Mouse (Mus musculus): ENCODE measurements around the gene Tgfbr3.

Gene Tgfbr3

DNA sequence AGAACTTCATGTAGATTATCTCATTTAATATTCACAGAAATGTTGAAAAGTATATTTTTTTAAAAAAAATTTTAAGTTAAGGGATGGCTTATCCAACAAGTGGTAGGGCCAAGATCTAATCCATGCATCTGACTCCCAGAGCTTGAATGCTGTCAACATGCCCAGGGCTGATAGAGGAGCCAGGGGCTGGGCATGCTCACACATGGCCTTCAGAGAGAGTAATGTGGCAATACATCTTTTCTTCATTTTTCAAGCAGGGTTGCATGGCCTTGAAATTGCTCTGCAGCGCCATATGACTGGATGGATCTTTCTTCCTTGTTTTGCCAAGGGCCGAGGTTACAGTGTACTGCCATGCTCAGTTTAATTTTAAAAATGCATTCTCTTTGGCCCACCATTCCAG, 185.8 kb downstream of the Tgfbr3 start:
- DNase-seq, result no peak

DNA sequence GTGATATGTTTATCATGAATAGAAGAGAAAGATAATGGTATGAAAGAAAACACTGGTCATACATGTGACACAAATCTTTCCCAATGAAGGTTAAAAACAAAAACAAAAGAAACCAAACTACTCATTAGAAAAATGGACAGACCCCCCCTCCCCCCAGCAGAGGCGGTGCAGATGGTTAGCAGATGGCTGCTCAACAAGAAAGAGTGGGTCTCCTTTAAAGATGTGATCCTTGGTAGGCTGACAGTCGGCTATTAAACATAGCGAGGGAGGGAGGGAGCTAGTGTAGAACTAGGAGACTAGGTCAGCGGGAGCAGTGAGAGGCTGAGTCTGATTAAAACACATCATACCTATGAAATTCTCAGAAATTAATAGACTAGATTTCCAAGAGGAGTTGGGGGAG, 186.5 kb downstream of the Tgfbr3 start:
- DNase-seq, result no peak

DNA sequence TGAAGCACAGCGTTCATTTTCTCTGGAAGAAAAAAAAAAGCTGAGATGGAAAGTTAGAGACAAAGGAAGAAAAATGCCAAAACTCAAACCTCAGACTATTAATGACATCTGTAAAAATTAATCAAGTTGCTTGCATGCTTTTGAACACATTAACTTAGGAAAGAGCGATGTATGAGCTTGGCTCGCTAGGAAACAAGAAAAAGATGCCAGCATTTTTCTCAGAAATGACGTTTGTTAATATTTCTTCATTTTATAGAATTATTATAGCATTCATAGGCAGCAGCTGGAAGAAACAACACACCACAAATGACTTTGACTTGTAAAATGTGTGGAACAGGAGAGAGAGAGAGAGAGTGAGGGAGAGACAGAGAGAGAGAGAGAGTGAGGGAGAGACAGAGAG, 187.7 kb downstream of the Tgfbr3 start:
- DNase-seq, result no peak

DNA sequence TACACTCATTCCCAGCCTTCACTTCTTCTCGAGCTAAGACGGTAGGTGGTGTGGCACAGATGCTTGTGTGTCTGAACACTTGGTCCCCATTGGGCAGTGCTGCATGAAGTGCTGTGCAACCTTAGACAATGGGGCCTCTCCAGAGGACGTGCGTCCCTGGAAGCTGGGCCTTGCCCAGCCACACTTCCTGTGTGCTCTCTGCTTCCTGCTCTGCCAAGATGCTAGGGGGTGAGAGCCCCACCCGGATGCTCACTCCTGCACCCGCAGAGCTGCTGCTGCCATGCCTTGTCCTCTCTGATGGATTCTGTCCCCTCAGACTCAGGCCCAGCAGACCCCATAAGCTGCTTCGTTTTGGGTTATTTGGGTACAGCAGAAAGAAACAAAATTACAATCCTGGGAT, 188.3 kb downstream of the Tgfbr3 start:
- DNase-seq, result no peak

DNA sequence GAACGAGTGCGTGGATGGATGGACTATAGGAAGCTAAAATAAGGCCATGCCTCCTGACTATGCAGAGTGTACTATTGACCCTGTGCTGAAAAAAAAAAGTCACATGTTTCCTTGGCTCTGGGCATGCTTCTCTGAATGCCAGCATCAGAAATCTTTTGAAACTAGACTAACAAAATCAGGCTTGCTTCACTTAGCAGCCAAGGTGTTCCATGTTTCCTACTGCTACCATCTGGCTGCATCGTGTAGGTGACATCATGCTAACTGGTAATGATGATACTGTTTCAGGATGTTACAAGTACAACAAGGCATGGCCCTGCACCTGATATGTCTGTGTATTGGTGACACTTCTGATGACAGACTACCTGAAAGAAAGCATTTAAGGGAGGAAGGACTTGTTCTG, 189.8 kb downstream of the Tgfbr3 start:
- DNase-seq, result no peak

DNA sequence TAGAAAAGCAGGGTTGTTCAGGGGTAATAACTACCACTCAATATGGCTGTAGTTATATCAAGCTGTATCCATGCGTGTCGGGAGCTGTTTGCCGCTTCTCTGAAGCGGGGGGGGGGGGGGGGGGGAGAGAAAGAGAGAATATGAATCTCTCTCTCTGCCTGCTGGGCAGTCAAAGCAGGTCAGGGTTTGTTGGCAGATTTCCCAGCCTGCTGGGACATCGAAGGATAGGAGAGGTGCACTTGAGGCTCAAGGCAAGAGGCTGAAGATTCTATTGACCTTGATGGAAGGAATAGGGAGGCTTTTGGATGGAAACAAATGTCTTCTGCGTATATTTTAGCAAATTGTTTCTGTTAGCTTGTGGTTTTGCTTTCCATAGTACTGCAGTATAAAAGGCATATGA, 190.4 kb downstream of the Tgfbr3 start:
- no peak for DNase-seq

DNA sequence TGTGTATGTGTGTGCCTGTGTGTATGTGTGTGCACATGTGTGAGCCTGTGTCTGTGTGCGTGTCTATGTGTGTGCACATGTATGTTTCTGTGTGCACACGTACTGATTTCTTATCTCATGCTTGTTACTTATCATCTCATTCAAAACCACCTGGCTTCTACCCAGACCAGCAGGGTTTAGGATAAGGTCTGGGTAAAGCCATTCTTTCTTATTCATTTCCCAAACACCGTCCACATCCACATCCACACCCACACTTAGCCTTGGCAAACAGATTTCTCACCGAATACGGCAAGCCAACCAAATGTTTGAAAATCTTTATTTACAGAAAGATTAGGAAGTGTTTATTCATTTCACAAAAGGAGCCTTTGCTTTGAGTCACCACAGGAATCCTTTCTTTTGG, 191.4 kb downstream of the Tgfbr3 start:
- no peak for DNase-seq

DNA sequence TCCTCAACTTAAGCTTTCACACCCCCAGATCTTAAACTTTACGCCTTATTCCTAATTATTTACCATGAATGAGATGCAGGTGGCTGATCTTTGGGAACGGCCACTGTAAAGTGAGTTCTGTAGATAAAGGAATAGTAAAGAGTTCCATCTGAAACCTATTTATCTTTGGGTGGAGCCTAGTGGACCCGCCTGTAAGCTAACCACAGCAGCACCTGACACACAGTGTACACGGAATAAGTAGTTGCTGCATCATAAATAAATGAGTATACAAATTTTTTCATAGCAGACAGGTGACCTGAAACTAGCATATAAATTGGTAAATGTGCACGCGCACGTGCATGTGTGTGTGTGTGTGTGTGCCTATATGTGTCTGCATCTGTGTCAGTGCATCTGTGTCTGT, 192.1 kb downstream of the Tgfbr3 start:
- no peak for DNase-seq

DNA sequence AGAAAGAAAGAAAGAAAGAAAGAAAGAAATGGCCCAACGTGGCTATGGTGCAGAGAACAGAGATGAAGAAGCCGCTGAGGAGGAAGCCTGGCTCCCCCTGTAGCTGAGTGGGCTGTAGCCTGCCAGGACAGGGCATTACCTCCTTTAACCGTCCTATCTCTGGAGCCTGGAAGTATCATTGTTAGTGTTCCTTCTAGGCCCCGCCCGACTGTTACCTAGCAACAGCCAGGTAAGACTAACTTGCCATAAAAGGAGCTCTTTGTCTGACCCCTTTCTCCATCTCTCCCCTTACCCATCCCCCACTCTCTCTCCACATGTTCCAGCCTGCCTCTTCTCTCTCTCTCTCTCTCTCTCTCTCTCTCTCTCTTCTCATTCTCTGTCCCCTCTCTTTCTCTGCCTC, 195.2 kb downstream of the Tgfbr3 start:
- no peak for DNase-seq

DNA sequence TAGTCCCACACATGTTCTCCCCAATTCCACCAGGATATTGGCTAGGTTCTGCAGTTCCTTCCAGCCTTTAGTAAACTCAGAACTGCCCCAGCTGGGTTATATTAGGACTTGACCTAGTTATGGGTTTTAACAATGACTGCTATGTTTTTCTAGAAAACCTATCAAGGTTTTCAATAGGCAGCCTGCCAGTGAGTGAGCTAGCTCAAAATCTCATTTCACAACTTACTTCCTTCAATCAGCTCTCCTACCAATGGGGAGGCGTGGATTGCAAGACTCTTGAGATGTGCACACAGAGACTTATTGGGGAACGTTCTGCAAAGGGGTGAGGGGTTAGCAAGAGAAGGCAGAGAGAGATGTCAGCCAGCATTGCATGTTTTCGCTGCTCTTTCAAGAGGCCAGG, 196.2 kb downstream of the Tgfbr3 start:
- no peak for DNase-seq

DNA sequence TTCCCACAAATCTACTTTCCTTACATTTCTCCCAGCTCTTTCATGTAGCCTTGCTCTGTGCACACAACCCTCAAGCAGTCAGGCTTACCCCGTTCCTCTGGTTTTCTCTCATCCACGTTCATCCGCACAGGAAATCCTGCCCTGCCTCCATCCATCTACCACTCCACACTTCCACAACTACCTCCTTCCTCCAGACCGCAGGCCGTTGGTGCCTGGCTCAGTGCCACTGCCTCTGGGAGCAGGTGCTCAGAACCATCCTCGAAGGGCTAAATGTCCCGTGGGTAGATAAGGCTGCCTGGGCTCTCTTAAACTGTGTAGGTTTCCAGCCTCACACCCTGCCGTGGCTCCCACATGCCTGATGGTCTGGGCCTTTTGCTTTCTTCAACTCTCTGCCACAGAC, 197.3 kb downstream of the Tgfbr3 start:
- no peak for DNase-seq

DNA sequence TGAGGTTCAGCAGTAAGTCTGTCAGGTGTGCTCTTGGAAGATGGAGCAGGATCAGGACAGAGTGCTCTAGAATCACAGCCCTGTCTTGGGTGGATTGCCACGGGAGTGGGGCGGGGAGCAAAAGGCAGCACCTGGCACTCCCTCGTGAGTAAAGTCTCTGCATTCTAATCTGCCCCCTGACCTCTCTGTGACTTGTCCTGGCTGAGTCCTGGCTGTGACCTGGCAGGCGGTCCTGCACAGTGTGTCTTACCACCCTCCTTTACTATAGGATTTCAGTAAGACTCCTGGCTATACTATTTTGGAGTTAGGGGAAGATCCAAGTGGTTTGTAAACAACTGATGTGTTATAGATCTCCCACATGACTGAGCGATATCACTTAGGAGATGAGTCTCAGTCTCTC, 199.5 kb downstream of the Tgfbr3 start:
- DNase-seq, result no peak

DNA sequence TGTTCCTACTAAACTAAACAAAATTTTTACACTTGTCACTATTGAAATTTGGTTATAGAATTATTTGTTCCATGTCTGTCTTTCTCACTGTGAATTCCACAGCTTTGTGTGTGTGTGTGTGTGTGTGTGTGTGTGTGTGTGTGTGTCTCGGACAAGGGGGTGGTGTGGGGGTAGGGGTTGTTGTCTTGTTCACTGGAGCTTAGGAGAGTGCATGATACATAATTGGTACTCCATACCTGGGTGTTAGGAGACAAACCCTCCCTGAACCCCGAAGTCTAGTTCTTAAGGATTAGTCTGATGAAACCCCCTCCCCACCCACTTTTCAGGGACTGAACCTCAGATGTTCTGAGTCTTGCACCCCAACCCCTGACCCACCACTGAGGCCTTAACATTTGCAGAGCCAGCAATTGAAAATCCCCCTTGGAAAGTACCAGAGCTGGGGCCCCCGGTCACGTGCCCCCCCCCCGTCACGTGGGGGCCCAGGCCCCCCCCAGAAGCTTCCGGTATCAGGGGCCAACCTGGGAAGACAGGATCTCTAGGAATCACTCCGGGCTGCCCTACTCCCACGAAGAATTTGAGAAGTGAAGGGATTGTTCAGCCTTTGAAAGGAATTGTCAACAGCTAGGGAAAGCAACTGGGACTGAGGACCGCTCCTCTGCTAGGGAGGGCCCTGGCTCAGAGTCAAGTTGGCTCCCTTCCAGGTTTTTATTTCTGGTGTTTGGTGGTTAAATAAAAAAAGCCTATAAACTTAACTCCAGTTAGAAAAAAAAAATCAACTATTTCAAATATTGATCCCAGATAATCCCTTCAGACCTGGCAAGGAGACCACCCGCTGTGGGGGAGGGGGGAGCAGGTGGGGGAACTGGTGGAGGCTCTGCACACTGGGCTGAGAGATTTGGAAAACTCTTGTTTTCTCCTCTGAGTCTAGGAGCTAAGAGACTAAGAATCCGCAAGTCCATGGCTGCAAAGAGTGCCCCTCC, 201.3 kb downstream of the Tgfbr3 start:
- DNase-seq, result peak; percentile 50

DNA sequence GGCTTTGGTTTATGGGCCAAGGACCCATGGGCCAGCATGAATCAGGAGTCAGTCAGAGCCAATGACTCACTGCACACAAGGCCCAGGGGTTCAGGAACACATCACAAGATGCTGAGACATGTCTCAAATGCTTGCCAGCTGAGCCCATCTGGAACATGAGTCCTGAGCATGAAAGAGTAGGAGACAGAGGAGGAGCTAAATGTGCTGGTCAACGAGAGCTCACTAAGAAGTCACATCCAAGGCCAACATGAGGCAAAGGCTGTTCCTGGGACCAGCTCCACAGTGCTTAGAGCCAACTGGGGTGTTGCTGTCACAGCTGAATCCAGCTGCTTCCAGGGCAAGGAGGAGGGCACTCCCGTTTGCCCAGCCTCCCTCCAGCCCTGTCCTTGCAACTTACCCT, 202.1 kb downstream of the Tgfbr3 start:
- no peak for DNase-seq

DNA sequence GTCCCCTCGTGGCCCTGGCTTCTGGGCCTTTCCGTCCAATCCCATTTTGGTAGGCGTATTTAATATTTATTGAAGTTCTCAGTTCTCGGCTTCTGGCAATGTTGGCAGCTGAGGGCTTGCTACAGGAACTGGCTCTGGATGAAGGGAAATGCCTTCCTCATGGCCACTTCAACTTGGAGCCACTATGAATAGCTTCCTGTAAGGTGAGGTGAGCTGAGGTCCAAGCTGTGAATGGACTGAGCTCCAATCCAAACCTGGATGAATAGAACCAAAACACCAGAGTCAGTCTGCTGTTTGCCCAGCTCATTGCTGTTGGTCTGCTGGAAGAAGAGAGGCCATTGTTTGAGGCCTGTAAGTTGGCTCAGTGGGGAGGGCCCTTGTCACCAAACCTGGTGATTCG, 203.3 kb downstream of the Tgfbr3 start:
- no peak for DNase-seq

DNA sequence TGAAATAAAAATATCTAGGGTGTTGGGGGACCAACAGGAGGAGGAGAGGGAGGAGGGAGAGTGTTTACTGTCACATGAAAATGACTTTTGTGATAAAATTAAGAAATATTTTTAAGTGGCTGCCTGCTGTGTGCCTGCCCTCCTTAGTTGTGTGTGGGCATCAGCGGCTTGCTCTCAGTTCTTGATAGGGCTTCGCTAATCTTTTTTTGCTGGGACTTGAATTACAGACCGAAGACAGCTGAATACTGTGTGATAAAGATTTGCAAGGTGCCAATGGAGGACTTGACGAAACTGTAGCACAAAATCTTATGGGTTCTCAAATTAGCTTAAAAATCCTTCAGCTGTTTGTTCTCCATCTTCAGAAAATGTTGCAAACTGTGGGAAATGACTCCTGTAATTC, 205.0 kb downstream of the Tgfbr3 start:
- no peak for DNase-seq

DNA sequence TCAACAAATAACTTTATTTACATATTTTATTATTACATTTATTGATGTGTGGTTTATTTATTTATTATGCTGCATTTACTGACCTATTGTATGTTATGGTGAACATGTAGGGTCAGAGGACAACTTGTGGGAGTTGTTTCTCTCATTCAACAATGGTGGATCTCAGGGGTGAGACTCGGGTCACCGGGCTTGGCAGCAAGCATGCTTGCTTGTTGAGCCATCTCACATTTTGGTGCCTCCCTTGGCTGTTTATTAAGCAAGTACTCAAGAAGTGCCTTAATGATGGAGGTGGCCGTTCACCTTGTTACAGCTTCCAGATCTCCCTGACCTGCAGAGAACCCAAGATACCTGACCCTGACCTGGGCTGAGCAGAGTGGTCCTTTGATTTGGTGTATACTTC, 207.4 kb downstream of the Tgfbr3 start:
- DNase-seq, result no peak

DNA sequence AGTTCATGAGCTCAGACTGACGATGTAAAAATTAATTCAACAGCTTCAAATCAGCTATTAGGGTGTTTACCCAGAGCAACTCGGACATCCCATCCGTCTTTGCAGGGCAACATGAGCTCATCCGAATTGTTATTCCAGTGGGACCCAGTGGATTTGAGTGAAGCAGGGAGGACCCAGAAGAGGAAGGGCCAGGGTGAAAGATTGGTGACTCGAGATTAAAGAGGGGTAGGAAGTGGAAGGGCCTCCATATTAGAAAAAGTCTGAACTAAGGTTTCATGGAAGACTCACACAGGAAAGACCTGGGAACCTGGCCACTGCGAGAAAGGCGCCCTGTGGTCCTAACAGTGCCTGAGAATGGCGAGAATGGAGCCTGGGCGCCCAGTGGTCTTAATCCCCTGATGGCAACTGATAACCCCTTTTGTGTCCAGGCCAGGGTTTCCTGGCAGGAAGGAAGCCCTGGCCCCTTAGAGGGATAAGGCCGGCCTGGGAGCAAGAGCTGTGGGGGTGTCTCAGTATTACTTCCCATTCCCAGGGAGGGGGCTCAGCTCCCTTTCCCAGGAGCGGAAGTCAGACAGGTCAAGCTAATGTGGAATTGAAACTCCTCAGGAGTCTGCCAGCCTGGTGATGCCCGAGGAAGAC, 208.3 kb downstream of the Tgfbr3 start:
- DNase-seq, result no peak

DNA sequence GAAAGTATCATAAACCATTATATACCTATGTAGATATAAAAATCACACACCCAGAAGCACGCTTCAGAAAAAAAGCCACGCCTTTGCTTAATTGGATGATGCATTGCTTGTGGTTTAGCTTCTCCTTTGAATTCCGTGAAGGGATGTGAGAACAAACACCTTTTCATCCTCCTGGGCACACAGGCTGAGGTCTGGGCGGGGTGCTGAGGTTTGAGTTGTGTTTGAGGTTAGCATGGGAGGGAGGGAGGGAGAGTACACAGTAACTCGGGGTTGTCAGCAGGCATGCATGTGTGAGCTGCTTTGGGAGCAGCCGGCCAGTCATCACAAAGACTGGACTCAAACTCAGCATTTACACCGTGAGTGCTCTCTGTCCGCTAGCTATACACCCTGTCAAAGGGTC, 209.5 kb downstream of the Tgfbr3 start:
- no peak for DNase-seq

DNA sequence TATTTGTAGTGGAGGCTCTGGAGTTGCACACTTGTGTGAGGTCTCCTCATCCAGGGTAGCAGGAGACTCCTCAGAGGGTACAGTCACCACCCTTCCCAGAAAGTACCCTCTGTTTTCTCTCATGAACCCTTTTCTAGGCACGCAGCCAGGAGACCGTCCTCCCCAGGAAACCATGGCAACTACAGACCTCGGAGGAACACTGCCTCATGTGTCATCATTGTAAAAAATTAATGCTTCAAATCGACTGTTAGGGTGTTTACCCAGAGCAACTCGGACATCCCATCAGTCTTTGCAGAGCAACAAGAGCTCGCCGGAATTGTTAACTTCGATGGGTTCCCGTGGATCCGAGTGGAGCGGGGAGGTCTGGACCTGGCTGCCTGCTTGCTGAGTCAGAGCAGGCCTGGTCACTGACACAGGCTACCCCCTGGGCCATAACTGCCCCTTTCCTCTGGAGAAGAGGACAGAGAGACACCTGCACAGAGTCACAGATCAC, 210.2 kb downstream of the Tgfbr3 start:
- peak; percentile 47 for DNase-seq

DNA sequence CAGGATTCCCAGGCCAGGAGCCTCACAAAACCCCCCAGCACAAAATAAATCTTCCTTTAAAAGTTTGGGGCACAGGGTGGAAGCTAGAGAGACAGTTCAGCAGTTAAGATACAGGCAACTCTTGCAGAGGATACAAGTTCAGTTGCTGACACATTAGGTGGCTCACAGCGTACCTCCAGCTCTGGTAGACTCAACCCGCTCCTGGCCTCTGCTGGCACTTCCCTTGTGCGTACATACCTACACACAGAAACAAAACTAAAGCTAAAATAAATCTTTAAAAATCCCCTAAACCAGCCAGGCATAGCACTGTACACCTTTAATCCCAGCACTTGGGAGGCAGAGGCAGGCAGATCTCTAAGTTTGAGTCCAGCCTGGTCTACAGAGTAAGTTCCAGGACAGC, 211.1 kb downstream of the Tgfbr3 start:
- DNase-seq, result no peak

DNA sequence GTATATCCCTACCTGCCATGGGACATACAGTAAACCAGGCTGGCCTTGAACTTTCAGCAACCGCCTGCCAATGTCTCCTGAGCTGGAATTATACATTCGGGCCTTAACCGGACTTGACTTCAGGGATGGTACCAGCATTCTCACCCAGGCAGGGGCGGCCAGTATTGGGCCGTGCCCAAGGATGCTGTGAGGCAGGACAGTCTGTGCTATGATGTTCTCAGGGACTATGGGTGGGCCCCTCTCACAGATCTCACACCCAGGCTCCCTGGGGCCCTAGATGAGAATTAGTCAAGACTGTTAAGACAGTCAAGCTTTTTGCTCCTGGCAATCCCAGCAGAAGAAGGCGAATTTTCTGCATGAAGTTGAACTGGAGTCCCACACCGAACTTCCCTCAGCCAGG, 211.5 kb downstream of the Tgfbr3 start:
- no peak for DNase-seq

DNA sequence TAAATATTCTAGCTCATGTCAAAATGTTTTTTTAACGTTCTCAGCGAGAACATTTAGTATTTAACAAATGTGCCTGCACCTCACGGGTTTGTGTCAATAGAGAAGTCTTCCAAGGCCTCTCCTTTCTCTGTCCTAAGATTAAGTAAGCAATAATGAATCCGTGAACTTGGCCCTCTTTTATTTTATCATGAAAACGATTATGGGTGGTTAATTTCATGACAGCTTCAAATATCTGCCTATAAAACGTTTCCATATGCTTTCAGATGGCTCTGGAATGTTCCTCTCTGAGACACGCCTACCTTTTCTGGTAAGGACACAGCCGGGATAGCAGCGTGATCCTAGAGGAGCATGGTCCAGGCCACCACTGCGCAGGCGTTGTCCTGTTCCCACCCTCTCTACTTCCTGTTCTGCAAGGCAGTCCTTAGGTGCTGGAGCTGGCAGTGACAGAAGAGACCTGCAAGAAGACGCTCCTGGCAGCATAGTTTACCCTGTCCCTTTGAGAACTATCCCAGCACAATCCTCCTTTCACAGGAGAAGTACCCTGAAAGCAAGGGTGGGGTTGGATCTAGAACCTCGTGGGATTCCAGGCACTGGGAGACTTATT, 214.3 kb downstream of the Tgfbr3 start:
- no peak for DNase-seq

DNA sequence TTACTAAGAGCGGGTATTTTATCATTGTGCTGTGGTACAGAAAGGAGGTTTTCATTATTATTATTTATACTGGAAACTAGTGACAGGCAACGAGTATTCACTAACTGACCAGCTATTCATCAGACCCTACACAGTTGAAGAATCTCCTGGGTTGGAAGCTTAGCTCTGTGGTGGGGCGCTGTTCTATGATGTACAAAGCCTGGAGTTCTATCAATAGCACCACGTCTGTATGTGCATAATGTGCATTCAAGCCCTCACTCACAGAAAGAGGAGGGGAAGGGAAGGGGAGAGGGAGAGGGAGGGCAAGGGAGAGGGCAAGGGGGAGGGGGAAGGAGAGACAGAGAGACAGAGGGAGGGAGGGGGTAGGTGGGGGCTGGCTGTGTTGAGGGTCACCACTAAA, 215.1 kb downstream of the Tgfbr3 start:
- no peak for DNase-seq

Data from layer of hippocampus, adult 9-11 months (tissue).